Mouse (Mus musculus) retina, postnatal 7 days (tissue): ENCODE measurements at regions not wholly inside any gene's neighbourhood (a gene's known extent, or its start where the extent isn't known, plus 50 kb on each side); places are given as distances from the start of the nearest gene placed in this dataset.
A peak's percentile ranks its signal among the peaks of the same experiment; 100 is the strongest.
"Not testable (repeated sequence)": the region's sequence is repeated elsewhere in the genome, so short reads cannot be mapped to it uniquely, and the experiment has no call there.

Experiments
- DNase-seq: peaks from one replicate; pipeline ENCODE4 v3.0.0-alpha.2; 2012; ENCODE audit warnings: low read depth, low spot score

DNA sequence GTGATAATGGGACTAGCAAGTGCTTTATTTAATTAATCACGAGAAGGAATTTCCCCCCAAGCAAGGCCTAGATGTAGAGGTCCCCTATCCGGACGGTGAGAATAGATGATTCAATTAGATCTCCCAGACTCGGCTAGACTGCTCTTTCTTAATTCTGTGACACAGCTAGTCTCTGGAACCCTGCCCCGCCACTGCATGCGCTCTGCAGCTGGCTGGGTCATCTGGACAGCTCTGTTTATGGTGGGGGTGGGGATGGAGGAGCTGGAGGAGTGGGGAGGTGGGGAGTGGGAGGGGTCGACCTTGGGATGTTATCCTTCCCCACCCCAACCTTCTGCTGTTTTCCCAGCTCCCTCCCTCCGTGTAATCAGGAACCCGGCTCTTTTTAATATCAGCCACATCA lies 147.5 kb upstream of the Sfswap start:
- DNase-seq: no peak

GRCm38 (mm10) chr5:129354877-129355276 lies 146.1 kb upstream of the Sfswap start:
- DNase-seq: no peak

DNA sequence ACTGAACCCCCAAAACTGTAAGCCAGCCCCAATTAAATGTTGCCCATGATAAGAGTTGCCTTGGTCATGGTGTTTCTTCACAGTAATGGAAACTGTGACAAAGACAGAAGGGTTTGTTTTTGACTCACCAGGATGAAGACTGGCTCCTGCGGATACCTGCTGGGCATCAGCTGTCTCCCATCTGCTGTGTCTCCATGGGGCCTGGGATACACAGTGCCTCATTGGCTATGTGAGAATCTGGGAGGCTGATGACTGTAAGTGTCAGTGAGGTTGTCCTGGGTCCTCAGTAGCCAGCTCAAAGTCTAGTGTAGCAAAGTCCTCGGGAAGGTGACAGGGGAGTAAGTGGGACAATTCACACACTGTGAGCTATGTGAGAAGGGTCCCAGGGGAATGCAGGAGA lies 139.5 kb upstream of the Sfswap start:
- DNase-seq: no peak

DNA sequence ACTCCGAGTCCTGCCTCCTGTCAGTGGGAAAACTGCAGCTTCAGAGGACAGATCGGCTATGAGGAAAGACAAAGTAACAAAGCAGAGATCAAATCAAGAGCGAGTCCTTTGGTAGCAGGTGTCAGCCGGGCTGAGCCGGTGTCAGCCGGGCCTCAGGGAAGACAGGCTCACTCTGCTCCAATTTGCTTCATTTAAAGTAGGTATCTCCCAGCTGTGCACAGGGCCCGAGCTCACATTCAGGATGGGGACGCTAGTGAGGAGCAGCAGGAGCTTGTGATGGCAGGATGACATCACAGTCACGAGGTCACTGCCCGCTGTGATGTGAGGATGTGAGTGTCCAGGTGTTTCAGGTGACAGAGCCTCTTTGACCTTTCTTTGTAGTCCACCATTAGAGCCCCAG lies 137.8 kb upstream of the Sfswap start:
- DNase-seq: no peak

- DNase-seq: peak; percentile 43
Observed at GRCm38 (mm10) chr5:129365026-129365425, 136.0 kb upstream of the Sfswap start.

DNA sequence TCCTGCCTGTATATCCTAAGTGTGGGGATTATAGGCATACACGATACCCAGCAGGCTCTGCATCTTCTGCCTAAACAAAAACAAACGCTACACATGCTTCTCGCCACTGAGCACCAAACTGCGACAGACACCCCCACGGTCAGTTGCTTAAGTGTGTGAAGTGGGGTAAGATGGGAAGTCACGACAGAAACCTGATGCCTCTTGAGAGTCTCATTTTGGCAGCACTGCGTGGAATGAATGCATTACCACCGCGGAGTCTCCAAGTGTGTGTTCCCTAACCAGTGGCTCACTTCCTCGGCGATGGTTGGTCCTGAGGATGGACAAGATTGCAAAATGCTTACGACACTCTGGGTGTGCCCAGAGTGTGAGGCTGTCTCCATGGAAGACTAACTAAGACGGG lies 133.8 kb upstream of the Sfswap start:
- no peak for DNase-seq

- DNase-seq: no peak
Observed at GRCm38 (mm10) chr5:129380861-129381260, 120.2 kb upstream of the Sfswap start.

DNA sequence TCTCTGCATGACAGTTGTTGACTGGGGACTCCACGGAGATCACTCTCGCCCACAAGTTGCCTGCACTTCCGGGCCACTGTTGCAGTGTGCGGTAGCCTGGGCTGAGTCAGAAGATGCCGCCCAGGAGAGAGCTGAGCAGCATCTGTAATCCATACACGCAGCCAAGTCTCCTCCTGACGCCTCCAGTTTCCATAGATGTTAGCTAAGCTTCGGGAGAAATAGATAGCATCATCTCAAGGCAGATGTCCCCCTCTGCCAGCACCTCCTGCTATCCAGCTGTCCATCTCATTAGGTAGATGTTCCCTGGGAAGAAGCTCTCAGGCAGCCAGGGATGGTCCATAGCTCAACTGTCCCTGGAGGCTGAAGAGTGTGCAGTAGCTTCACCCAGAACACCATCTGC lies 116.0 kb upstream of the Sfswap start:
- no peak for DNase-seq

DNA sequence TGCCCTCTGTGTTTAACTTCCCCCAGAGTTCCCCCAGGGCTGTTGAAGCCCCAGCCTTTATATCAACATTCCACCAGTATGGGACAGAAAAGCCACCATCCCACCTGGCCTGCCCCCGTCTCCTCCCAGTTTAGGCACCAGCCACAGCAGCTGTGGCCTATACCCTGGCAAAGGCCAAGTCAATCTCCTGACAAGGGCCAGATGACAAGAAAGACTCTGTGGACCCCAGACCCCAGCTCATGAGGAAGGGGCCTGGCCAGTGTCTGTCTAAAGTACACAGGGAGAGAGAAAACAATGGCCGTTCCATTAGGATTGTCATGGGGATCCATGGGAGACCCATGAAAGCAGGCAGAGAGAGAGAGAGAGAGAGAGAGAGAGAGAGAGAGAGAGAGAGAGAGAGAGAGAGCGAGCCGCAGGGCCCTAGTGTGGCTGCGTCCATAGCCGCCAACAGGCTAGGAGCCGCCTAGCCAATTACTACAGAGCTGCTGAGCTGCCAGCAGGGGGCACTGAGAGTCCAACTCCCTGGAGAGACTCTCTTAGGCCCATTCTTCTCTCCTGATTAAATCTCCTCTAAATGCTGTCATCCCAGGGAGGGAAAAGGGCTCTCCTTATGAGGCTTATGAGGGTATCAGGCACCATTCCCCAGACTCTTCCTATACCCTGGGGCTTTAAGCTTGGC lies 114.9 kb upstream of the Sfswap start:
- not testable (repeated sequence) for DNase-seq

- not testable (repeated sequence) for DNase-seq
Observed at GRCm38 (mm10) chr5:129386671-129387070, 114.3 kb upstream of the Sfswap start.

DNA sequence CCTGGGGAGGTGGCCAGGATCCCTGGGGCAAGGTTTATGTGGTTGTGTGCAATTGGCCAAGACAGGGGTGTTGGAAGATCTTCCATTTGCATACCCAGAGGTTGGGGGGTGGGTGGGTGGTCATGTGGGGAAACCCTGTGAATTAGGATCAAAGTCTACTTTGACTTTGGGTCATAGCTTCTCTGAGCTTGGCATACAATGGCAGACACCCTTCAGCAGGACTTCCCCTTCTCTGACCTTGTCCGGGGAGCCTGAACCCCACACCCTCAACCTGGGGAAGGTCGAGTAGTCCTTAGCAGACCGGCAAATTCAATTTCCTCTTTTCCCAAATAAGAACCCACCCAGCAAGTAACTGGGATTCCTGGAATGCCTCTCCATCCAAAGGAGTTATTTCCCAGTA lies 113.7 kb upstream of the Sfswap start:
- DNase-seq: no peak

DNA sequence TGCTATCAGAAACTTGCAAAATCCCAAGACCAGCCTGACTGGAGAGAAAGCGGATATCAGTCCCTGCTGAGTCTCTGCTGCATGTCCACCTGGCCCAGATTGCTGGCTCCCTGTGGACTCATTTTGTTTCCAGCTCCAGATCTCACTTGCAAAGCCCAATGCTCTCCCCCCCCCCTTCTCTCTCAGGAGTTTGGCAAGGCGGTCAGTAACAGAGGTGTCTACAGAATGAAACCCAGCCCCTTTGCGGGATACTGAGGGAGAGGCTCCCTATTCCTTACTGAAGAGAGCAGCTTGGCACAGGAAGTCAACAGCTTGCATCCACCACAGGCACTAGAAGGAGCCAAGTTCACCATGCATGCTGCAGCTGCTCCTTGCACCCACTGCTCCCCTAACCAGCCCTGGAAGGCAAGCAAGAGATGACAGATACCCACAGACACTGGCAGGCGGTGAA lies 110.1 kb upstream of the Sfswap start:
- no peak for DNase-seq

GRCm38 (mm10) chr5:129393150-129393549 lies 107.9 kb upstream of the Sfswap start:
- DNase-seq: no peak

DNA sequence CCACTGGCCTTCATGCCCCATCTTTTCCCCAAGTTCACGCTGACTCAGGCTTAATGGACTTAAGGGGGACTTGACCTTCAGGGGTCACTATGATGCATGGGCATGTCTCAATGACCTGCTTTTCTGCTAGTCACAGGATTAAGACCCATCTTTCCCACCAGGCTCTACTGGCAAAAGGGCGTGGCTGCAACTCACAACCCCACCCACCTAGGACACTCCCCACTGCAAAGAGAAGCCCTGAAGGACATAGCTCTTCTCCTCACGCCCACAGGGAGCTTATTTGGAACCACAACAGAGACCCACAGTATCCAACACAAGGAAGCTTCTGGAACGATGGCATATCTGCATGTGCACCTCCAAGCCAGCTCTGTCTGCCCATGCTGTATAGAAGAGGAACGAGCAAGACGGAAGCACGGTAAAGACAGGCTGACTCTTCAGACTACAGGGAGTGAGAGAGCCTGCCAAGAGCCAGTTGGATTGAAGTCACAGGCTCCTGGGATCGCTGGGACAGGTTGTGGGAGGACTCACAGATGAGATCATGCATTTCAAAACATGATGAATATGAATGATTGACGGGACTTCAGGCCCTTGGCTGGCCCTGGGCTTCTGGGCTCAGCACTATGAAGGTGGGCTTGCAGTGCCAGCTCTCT lies 107.3 kb upstream of the Sfswap start:
- no peak for DNase-seq

- DNase-seq: no peak
Observed at GRCm38 (mm10) chr5:129394416-129394815, 106.6 kb upstream of the Sfswap start.

- no peak for DNase-seq
Observed at GRCm38 (mm10) chr5:129397311-129397710, 103.7 kb upstream of the Sfswap start.

DNA sequence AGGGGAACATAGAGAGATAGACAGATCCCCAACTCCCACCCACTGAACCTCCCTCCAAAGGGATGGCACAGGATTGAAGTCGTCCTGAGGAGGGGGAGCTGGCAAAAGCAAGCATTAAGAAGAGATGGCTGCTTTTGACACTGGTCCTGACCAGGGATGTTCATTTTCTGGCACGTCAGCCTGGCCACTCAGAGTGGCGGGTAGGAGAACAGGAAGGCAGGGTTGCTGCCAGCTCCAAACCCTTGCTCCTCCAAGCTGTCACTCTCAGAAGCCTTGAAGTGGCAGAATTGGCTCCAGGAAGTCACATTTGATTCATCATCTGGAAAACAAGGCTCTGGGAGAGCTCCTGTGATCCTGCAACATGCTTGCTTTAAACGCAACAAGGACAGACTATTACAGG lies 94.8 kb upstream of the Sfswap start:
- DNase-seq: no peak

GRCm38 (mm10) chr5:129409440-129410004 lies 91.5 kb upstream of the Sfswap start:
- DNase-seq: no peak

DNA sequence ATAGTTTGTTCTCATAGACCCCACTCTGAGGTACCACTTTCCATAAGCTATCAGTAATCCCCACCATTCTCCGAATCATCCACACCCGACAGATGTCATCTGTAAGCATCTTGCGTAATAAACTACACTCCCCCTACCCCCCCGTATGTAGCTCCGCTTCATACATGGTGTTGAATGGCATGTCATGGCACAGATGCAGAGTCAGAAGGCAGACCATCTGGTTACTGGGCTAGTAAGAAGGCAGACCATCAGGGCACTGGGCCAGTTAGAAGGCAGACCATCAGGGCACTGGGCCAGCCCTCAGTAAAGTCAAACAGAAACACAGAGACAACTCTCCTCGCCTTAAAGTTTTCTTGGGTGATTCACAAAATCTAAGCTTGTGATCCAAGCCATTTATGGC lies 88.9 kb upstream of the Sfswap start:
- DNase-seq: no peak

DNA sequence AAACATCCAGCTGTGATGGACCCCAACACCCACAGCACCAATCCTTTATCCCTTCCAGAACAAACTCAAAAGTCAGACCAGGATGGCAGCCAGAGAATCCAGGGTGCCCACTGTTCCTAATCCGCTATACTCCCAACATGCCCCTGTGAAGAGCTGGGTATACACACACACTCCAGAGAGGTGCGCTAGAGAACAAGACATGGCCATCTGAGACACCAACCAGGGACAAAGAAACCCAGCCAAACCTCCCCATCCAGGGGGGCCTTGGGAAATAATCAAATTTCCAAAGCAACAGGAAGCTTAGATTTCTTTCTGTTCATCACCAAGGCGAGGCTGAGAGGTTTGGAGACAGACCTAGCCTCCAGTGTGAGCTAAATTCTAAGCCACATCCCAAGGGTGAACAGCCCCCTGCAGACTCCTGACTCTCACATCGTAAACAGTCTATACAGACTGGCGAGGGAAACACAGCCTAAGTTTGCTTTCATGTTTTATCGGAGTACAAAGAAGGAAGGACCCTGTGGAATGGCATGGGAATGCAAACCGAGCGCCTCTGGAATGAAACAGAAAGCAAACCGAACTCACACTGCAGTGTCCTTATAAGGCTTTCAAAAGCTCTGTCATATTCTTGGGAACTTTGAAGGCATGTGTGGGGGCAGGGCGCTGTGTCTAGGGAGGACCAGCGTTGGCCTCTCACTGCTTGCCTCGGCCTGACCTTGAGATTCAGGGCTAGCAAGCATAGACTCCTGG lies 85.9 kb upstream of the Sfswap start:
- no peak for DNase-seq

GRCm38 (mm10) chr5:129416425-129416824 lies 84.6 kb upstream of the Sfswap start:
- peak; percentile 13 for DNase-seq

DNA sequence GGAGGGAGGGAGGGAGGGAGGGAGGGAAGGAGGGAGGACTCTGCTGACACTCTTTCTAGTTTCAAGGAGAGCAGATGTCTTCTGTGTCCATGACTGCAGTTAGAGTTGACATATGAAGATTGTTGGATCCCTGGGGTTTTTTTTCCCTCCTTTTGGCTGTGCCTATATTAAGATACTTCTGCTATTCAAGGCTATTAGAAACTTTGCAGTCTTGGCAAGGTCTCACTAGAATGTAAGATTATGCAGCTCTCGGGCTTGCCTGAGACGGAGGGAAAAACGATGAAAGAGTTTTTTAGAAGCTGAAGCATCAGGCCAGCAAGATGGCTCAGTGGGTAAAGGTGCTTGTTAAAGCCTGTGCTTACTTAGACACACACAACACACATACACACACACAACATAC lies 83.5 kb upstream of the Sfswap start:
- DNase-seq: no peak
